Mouse (Mus musculus) cerebellum, adult 2 months (tissue): ENCODE measurements around the gene Scml4.

Source experiments
- CTCF ChIP-seq: fragments of 200-500 bp; IDR thresholded peaks from 2 replicates; pipeline ENCODE4 v1.5.1; 2011; ENCODE audit warnings: low read depth, mild to moderate bottlenecking, control low read depth, low read length, moderate library complexity, borderline replicate concordance; ENCODE audit not compliant: insufficient read depth
- POLR2A ChIP-seq: fragments of 200-500 bp; IDR thresholded peaks from 2 replicates; pipeline ENCODE4 v1.6.1; 2011; ENCODE audit warnings: low read length, control low read depth, borderline replicate concordance; ENCODE audit not compliant: insufficient read depth

DNA sequence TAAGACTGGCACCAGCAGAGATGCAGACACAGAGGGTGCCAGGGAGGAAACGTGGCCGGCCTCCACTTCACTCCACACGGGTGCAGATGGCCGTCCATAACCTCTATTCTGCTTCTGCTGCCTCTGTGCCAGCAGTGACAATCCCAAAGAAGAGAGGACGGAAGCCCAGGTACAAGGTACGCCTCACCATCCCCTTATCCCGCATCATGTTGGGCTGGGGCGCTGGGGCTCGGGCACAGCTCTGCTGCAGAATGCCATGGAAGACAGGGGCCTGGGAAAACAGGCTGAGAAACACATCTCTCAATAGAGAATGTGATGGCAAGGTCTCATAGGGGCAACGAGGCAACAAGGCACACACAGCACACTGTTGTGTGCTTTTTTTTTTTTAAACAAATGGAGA, 51.9 kb downstream of the Scml4 start:
- TF ChIP-seq POLR2A (no peak), CTCF (no peak)
